Mouse (Mus musculus) C2C12 (cell line): Measurements from ENCODE around the gene Pde2a. TPM values are rescaled to one million over a fixed set of nuclear protein-coding genes. Genes with fewer than 3 reads are reported as not detected.

Source experiments
- H3K27me3 ChIP-seq: one replicate; pipeline ENCODE4 v1.6.1; 2011; ENCODE audit not compliant: control insufficient read depth, insufficient read depth, insufficient read length
- H3K36me3 ChIP-seq: one replicate; pipeline ENCODE4 v1.6.1; 2011; ENCODE audit not compliant: control insufficient read depth, insufficient read depth
- H3K4me3 ChIP-seq: one replicate; pipeline ENCODE4 v1.5.1; 2011; ENCODE audit warnings: mild to moderate bottlenecking, control low read depth; ENCODE audit not compliant: poor library complexity, insufficient read depth, severe bottlenecking
- H3K79me2 ChIP-seq: one replicate; pipeline ENCODE4 v1.6.1; 2011; ENCODE audit not compliant: control insufficient read depth, insufficient read depth
- H3K79me3 ChIP-seq: one replicate; pipeline ENCODE4 v1.6.1; 2011; ENCODE audit warnings: low read depth, control low read depth
- H3ac ChIP-seq: one replicate; pipeline ENCODE3; 2011; ENCODE audit warnings: low read depth; ENCODE audit not compliant: control insufficient read depth, insufficient read length
- CEBPB ChIP-seq: IDR thresholded peaks from one replicate; pipeline ENCODE4 v1.6.1; 2011; ENCODE audit warnings: low read depth, mild to moderate bottlenecking, control low read depth, moderate library complexity
- CTCF ChIP-seq: IDR thresholded peaks from one replicate; pipeline ENCODE4 v1.5.1; 2011; ENCODE audit not compliant: control insufficient read depth, insufficient read depth, insufficient read length
- FOSL1 ChIP-seq: IDR thresholded peaks from one replicate; pipeline ENCODE4 v1.8.0; 2011; ENCODE audit warnings: mild to moderate bottlenecking, low read length; ENCODE audit not compliant: poor library complexity, insufficient read depth, severe bottlenecking
- MAX ChIP-seq: IDR thresholded peaks from one replicate; pipeline ENCODE4 v1.6.1; 2011; ENCODE audit warnings: mild to moderate bottlenecking, control low read depth
- MYOD1 ChIP-seq: IDR thresholded peaks from one replicate; pipeline ENCODE4 v1.6.1; 2011; ENCODE audit warnings: low read depth; ENCODE audit not compliant: control insufficient read depth, insufficient read length
- MYOG ChIP-seq: IDR thresholded peaks from one replicate; pipeline ENCODE4 v1.6.1; 2011; ENCODE audit not compliant: control insufficient read depth, insufficient read length; ENCODE audit errors: extremely low read depth
- USF1 ChIP-seq: IDR thresholded peaks from one replicate; pipeline ENCODE4 v1.6.1; 2011; ENCODE audit warnings: low read depth, mild to moderate bottlenecking, control low read depth, moderate library complexity
- polyA plus RNA-seq: library from polyadenylated mRNA; unstranded; fragments of >200 nt; fragmentation: generic; extraction: Trizol; gene quantifications from one replicate; pipeline ENCODE4 v1.2.1, GENCODE M21; 2012; ENCODE audit warnings: missing spikeins

The Pde2a gene
- polyA plus RNA-seq, 1 experiment, result 2.9 TPM

GRCm38 (mm10) chr7:101472598-101473558 lies 51.4 kb downstream of the Pde2a start:
- Histone ChIP-seq H3K36me3 (no peaks in the 10 kb centered on the region), H3K4me3 (no peak overlapping the region), H3K79me2 (no peaks in the 10 kb centered on the region), H3K27me3 (no peaks in the 10 kb centered on the region), H3ac (no peak overlapping the region), H3K79me3 (no peaks in the 10 kb centered on the region)
- TF ChIP-seq CEBPB, result no peak

DNA sequence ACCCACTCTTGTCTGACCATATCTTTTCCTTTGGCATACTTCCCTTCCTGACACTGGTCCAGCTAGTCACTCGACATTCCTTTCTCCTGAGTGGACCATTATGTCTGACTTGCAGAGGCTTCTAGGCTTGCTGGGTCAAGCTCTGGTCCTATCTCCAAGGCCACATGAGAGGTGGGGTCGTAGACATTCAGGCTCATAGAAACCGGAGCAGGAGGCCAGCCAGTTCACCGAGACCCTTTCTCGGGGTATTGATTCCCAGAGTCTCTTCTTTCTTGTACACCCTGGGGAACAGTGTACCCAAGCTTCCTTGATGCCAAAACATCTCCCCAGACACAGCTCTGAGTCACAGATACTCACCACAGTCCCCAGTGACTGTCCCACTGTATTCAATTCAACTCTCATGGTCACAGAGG lies 52.9 kb downstream of the Pde2a start:
- no peaks in the 10 kb centered on the region for H3K79me2 ChIP-seq
- H3ac ChIP-seq, result no peak overlapping the region
- H3K4me3 ChIP-seq, result no peak overlapping the region
- no peaks in the 10 kb centered on the region for H3K27me3 ChIP-seq
- TF ChIP-seq USF1 (no peak), MYOG (no peak), FOSL1 (no peak), CEBPB (no peak), CTCF (no peak), MYOD1 (no peak), MAX (no peak)
- no peaks in the 10 kb centered on the region for H3K79me3 ChIP-seq
- no peaks in the 10 kb centered on the region for H3K36me3 ChIP-seq

- no peak overlapping the region for H3K4me3 ChIP-seq
- TF ChIP-seq CEBPB (no peak), MAX (no peak), MYOD1 (no peak), MYOG (no peak), USF1 (no peak), FOSL1 (no peak), CTCF (no peak)
- no peaks in the 10 kb centered on the region for H3K79me3 ChIP-seq
- no peaks in the 10 kb centered on the region for H3K79me2 ChIP-seq
- H3K36me3 ChIP-seq, result no peaks in the 10 kb centered on the region
- no peaks in the 10 kb centered on the region for H3K27me3 ChIP-seq
- no peak overlapping the region for H3ac ChIP-seq
Observed at GRCm38 (mm10) chr7:101476028-101476427, 54.5 kb downstream of the Pde2a start.

DNA sequence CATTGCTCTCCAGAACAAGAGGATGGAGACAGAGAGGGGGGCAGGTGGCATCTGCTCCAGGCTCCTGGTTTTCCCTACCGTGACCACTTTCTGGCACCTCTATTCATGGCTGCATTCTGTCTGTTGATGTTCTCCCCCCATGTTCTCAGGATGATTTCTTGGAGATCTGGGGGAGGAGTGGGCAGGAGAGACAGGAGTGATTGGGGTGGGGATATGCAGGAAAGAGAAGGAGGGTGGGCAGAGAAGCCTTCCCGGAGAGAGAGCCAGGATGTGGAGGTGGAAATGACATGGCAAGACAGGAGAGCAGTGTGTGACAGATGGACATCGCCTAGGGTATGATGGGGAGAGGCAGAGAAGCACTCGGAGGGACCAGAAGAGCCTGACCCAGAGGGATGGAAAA lies 55.0 kb downstream of the Pde2a start:
- Histone ChIP-seq H3K4me3 (no peak overlapping the region), H3K27me3 (no peaks in the 10 kb centered on the region), H3K79me3 (no peaks in the 10 kb centered on the region), H3K79me2 (no peaks in the 10 kb centered on the region), H3K36me3 (no peaks in the 10 kb centered on the region), H3ac (no peak overlapping the region)
- TF ChIP-seq CTCF, result no peak
- TF ChIP-seq MYOD1, result no peak
- TF ChIP-seq CEBPB, result no peak

DNA sequence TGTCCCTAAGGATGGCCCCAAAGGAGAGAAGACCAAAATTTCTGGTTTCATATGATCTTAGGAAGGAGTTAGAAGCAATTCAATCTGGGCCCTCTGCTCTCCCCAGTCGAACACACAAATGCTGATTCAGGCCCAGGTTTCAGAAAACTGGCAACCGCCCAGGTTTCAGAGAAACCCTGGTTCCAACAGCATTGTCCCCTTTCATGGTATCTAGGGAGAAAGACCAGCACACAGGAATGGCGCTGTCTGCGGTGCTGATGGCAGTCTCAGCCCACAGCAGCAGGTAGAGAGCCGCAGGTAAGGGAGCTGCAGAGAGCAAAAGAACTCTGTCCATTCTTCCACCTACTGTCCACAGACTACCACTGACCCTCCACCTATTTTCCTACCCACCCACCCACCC lies 55.7 kb downstream of the Pde2a start:
- TF ChIP-seq USF1 (no peak), CEBPB (no peak), MAX (no peak), CTCF (no peak), FOSL1 (no peak), MYOD1 (no peak), MYOG (no peak)
- Histone ChIP-seq H3K79me2 (no peaks in the 10 kb centered on the region), H3ac (no peak overlapping the region), H3K4me3 (no peak overlapping the region), H3K36me3 (no peaks in the 10 kb centered on the region), H3K79me3 (no peaks in the 10 kb centered on the region), H3K27me3 (no peaks in the 10 kb centered on the region)

DNA sequence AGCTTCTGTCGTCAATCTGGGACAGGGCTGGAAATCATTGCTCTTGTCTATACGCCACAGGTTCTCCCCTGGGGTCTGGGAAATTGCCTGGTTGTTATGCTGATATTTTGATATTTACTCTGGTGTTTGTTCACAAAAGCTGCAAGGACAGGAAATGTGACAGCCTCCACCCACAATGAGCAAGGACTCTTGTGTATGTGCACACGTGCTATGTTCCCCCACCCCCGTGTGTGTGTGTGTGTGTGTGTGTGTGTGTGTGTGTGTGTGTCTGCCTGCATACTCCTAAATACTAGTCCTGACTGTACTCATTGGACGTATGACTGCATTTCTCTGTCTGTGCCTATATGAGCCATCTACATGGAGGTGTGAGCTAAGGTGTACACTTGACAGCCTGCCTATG lies 56.6 kb downstream of the Pde2a start:
- no peaks in the 10 kb centered on the region for H3K27me3 ChIP-seq
- no peaks in the 10 kb centered on the region for H3K79me3 ChIP-seq
- H3K79me2 ChIP-seq, result no peaks in the 10 kb centered on the region
- no peak overlapping the region for H3K4me3 ChIP-seq
- no peak overlapping the region for H3ac ChIP-seq
- no peaks in the 10 kb centered on the region for H3K36me3 ChIP-seq
- TF ChIP-seq MAX (no peak), CEBPB (no peak)
